Mouse (Mus musculus): ENCODE results near the gene Spaca4. TPM values are rescaled to one million over a fixed set of nuclear protein-coding genes. Genes with fewer than 3 reads are reported as not detected.

The Spaca4 gene
- polyA plus RNA-seq, 1 experiment from 2014 or later = not detected

DNA sequence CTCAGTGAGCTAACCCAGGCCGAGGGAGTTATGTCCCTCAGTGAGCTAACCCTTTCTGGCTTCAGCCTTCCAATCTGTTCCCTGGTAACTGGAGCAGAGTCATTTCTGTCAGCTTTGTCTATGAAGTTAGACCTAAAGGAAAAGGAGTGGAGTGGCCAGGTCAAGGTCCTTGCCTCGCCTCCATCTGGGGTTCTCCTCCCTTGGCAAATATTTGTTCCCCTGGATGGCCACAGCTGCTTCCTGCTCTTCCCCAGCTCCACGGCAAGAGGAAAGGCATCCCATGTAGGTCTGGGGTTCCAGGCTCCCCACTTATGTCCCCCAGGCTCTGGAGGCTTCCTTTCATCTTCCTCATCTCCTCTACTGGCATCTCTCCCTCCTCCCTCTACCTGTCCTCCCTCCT, 2.0 kb upstream of the Spaca4 start:
- H3K36me3 ChIP-seq (ENCODE audit: control insufficient read depth, insufficient read depth, low read length) = peaks cover 33% of the 10 kb centered on the region
- H3K4me2 ChIP-seq (ENCODE audit: low read length) = no peak overlapping the region
- H3K9ac ChIP-seq (ENCODE audit: low read length) = no peak overlapping the region
- no peak overlapping the region for H3K4me3 ChIP-seq (ENCODE audit: control insufficient read depth in 1 of 2, insufficient read depth in 1 of 2, low read depth in 1 of 2, low read length in 2 of 2)
- H3K9me3 ChIP-seq (ENCODE audit: control insufficient read depth, low read length) = no peaks in the 10 kb centered on the region
- no peak for ATAC-seq (ENCODE audit: insufficient number of reproducible peaks, insufficient read depth, low FRiP score, low read depth)
- H3K4me1 ChIP-seq (ENCODE audit: control insufficient read depth in 2 of 2, insufficient read depth in 2 of 2, low read length in 2 of 2) = peaks cover 6 to 9% of the 10 kb centered on the region in 2 experiments; a peak in 1 of 4 replicates
- H3K27me3 ChIP-seq (ENCODE audit: control insufficient read depth, insufficient read depth, low read length) = no peaks in the 10 kb centered on the region
- no peak overlapping the region for H3K27ac ChIP-seq (replicated peaks in 1 of 2; ENCODE audit: control insufficient read depth in 1 of 2, insufficient read depth in 1 of 2, low read depth in 2 of 2, low read length in 2 of 2)
- 76% methylated on average over 3 of the region's 3 CpGs for whole genome bisulfite sequencing

DNA sequence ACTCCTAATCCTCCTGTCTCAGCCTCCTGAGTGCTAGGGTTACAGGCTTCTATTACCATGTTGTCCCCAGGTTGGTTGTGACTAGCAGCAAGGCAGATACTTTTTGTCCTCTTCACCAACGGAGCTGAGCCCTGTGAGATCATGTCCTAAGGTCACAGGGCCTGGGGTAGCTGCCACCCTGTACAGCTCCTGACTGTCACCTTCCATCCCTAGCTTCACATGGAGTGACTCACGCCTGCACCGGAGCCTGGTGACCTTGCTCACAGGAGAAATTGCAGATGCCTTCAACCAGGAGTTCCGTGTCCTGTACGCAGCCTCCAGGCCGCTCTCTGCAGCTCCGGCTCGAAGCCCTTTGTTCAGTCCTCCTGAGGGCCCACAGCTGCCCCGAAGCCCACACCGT, 806 bp upstream of the Spaca4 start:
- Histone ChIP-seq H3K9me3 (ENCODE audit: control insufficient read depth, low read length) (no peaks in the 10 kb centered on the region), H3K4me3 (ENCODE audit: control insufficient read depth in 1 of 2, insufficient read depth in 1 of 2, low read depth in 1 of 2, low read length in 2 of 2) (no peak overlapping the region), H3K36me3 (ENCODE audit: control insufficient read depth, insufficient read depth, low read length) (peaks cover 44% of the 10 kb centered on the region), H3K4me2 (ENCODE audit: low read length) (no peak overlapping the region), H3K27me3 (ENCODE audit: control insufficient read depth, insufficient read depth, low read length) (no peaks in the 10 kb centered on the region), H3K27ac (replicated peaks in 1 of 2; ENCODE audit: control insufficient read depth in 1 of 2, insufficient read depth in 1 of 2, low read depth in 2 of 2, low read length in 2 of 2) (no peak overlapping the region), H3K4me1 (ENCODE audit: control insufficient read depth in 2 of 2, insufficient read depth in 2 of 2, low read length in 2 of 2) (peaks cover 6 to 9% of the 10 kb centered on the region in 2 experiments; a peak in 1 of 4 replicates), H3K9ac (ENCODE audit: low read length) (no peak overlapping the region)
- no peak for ATAC-seq (ENCODE audit: insufficient number of reproducible peaks, insufficient read depth, low FRiP score, low read depth)
- 83% methylated on average over 10 of the region's 10 CpGs for WGBS

DNA sequence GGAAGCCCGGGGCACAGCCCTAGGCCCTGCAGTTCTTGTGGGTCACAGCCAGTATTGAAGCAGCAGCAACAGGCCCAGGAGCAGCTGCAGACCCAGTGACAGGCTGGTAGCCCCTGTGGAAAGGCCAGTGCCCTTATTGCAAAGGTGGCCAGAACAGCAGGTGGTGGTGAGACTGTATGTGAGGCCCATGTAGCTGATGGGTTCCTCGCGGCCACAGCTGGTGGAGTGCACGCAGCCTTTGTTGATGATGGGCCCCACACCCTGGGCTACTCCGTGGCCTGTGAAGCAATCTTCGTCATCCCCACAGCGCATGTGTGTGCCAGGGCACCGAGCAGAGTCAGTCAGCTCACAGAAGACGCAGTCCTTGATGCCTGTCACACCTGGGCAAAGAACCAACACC, 462 bp downstream of the Spaca4 start:
- H3K27ac ChIP-seq (replicated peaks in 1 of 2; ENCODE audit: control insufficient read depth in 1 of 2, insufficient read depth in 1 of 2, low read depth in 2 of 2, low read length in 2 of 2) = no peak overlapping the region
- ATAC-seq (ENCODE audit: insufficient number of reproducible peaks, insufficient read depth, low FRiP score, low read depth) = no peak
- no peak overlapping the region for H3K4me2 ChIP-seq (ENCODE audit: low read length)
- no peaks in the 10 kb centered on the region for H3K9me3 ChIP-seq (ENCODE audit: control insufficient read depth, low read length)
- no peak overlapping the region for H3K4me3 ChIP-seq (ENCODE audit: control insufficient read depth in 1 of 2, insufficient read depth in 1 of 2, low read depth in 1 of 2, low read length in 2 of 2)
- H3K27me3 ChIP-seq (ENCODE audit: control insufficient read depth, insufficient read depth, low read length) = no peaks in the 10 kb centered on the region
- 86% methylated on average over 9 of the region's 9 CpGs for WGBS
- H3K9ac ChIP-seq (ENCODE audit: low read length) = no peak overlapping the region
- no peaks in the 10 kb centered on the region; a peak in 1 of 4 replicates for H3K4me1 ChIP-seq (ENCODE audit: control insufficient read depth in 2 of 2, insufficient read depth in 2 of 2, low read length in 2 of 2)
- peaks cover 57% of the 10 kb centered on the region for H3K36me3 ChIP-seq (ENCODE audit: control insufficient read depth, insufficient read depth, low read length)

DNA sequence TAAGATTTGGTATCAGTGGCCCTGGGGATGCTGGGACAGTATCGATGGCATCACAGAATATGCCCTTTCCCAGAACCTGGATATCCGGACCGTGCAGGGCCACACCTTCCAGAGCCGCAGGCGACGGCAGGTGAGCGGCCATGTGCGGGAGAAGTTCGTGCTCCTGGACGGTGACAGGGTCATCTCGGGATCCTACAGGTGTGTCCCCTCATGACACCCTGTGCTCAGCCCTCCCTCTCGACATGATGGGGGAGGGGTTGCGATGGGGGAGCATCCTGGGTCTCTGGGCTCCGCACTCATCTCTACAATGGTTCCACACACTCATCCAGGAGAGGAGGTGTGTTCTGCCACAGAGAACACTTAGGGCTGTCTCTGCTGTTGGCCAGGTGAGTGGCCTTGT, 1.8 kb downstream of the Spaca4 start:
- peaks cover under 1 to 13% of the 10 kb centered on the region in 2 experiments for H3K4me1 ChIP-seq (ENCODE audit: control insufficient read depth in 2 of 2, insufficient read depth in 2 of 2, low read length in 2 of 2)
- H3K9me3 ChIP-seq (ENCODE audit: control insufficient read depth, low read length) = no peaks in the 10 kb centered on the region
- no peak overlapping the region for H3K4me3 ChIP-seq (ENCODE audit: control insufficient read depth in 1 of 2, insufficient read depth in 1 of 2, low read depth in 1 of 2, low read length in 2 of 2)
- H3K27me3 ChIP-seq (ENCODE audit: control insufficient read depth, insufficient read depth, low read length) = no peaks in the 10 kb centered on the region
- no peak for ATAC-seq (ENCODE audit: insufficient number of reproducible peaks, insufficient read depth, low FRiP score, low read depth)
- WGBS = 93% methylated on average over 14 of the region's 14 CpGs
- H3K36me3 ChIP-seq (ENCODE audit: control insufficient read depth, insufficient read depth, low read length) = peaks cover 70% of the 10 kb centered on the region
- H3K27ac ChIP-seq (replicated peaks in 1 of 2; ENCODE audit: control insufficient read depth in 1 of 2, insufficient read depth in 1 of 2, low read depth in 2 of 2, low read length in 2 of 2) = no peak overlapping the region
- no peak overlapping the region for H3K4me2 ChIP-seq (ENCODE audit: low read length)
- H3K9ac ChIP-seq (ENCODE audit: low read length) = no peak overlapping the region

DNA sequence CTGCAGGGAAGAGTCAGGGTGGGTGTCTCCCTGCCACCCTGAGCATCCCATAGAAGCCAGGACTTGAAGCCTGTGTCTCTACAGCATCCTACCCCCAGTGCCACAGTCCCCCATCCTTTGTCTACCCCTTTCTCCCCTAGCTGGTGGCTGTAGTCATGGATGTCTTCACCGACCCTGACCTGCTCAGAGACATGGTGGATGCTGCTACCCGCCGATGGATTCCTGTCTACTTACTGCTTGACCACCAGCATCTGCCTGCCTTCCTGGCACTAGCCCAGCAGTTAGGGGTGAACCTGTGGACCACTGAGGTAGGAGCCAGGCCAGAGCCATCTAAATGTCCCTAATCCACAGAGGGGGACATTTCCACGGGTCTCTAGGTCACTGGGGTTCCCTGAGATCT, 2.3 kb downstream of the Spaca4 start:
- peaks cover 70% of the 10 kb centered on the region for H3K36me3 ChIP-seq (ENCODE audit: control insufficient read depth, insufficient read depth, low read length)
- no peak for ATAC-seq (ENCODE audit: insufficient number of reproducible peaks, insufficient read depth, low FRiP score, low read depth)
- WGBS = 87% methylated on average over 4 of the region's 4 CpGs

GRCm38 (mm10) chr7:45722348-45722713, 3.3 kb downstream of the Spaca4 start:
- H3K4me3 ChIP-seq (ENCODE audit: control insufficient read depth in 1 of 2, insufficient read depth in 1 of 2, low read depth in 1 of 2, low read length in 2 of 2) = no peak overlapping the region
- WGBS = 75% methylated on average over 13 of the region's 13 CpGs
- no peak for ATAC-seq (ENCODE audit: insufficient number of reproducible peaks, insufficient read depth, low FRiP score, low read depth)
- no peaks in the 10 kb centered on the region for H3K9me3 ChIP-seq (ENCODE audit: control insufficient read depth, low read length)
- H3K36me3 ChIP-seq (ENCODE audit: control insufficient read depth, insufficient read depth, low read length) = peaks cover 70% of the 10 kb centered on the region
- H3K27me3 ChIP-seq (ENCODE audit: control insufficient read depth, insufficient read depth, low read length) = no peaks in the 10 kb centered on the region
- no peak overlapping the region for H3K27ac ChIP-seq (replicated peaks in 1 of 2; ENCODE audit: control insufficient read depth in 1 of 2, insufficient read depth in 1 of 2, low read depth in 2 of 2, low read length in 2 of 2)
- no peak overlapping the region for H3K4me2 ChIP-seq (ENCODE audit: low read length)
- H3K9ac ChIP-seq (ENCODE audit: low read length) = no peak overlapping the region
- H3K4me1 ChIP-seq (ENCODE audit: control insufficient read depth in 2 of 2, insufficient read depth in 2 of 2, low read length in 2 of 2) = peaks cover 2 to 15% of the 10 kb centered on the region in 2 experiments

More for the DNA sequence above, 2.3 kb downstream of the Spaca4 start:
- Histone ChIP-seq H3K4me1 (ENCODE audit: control insufficient read depth in 2 of 2, insufficient read depth in 2 of 2, low read length in 2 of 2) (peaks cover 2 to 15% of the 10 kb centered on the region in 2 experiments), H3K4me2 (ENCODE audit: low read length) (no peak overlapping the region), H3K27me3 (ENCODE audit: control insufficient read depth, insufficient read depth, low read length) (no peaks in the 10 kb centered on the region), H3K9me3 (ENCODE audit: control insufficient read depth, low read length) (no peaks in the 10 kb centered on the region), H3K4me3 (ENCODE audit: control insufficient read depth in 1 of 2, insufficient read depth in 1 of 2, low read depth in 1 of 2, low read length in 2 of 2) (no peak overlapping the region), H3K27ac (replicated peaks in 1 of 2; ENCODE audit: control insufficient read depth in 1 of 2, insufficient read depth in 1 of 2, low read depth in 2 of 2, low read length in 2 of 2) (no peak overlapping the region), H3K9ac (ENCODE audit: low read length) (no peak overlapping the region)

DNA sequence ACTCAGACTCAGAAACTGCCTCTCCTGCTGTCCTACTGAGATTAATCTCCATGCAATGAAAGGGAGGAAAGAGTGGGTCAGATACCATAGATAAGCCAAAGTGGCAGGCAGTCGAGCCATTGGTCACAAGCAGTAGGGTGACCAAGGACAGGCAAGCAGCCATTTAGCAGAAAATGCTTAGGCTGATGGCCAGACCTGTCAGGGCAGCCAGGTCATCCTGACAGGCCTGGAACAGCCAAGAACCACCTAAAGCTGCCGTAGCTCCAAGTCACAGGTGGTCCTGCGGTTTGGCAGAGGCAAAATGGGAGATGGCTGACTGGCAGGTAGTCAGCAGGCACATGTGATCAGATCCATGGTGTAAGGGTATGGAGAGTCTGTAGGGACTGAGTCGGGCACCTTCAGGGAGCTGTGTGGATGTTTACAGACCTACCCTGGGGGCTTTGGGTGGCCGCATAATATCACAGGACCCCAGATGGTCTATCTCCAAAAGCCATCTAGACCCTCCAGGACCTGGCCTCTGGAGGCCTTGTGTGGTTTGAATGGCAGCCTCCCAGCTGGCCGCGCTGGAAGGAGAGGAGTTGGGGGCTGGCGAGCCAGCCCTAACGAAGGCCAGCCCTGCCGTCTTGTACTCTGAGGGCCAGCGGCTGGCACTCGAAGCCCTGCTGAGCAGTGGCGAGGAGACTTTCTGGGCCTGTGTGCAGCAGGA, 3.8 kb downstream of the Spaca4 start:
- Histone ChIP-seq H3K9me3 (ENCODE audit: control insufficient read depth, low read length) (no peaks in the 10 kb centered on the region), H3K9ac (ENCODE audit: low read length) (no peak overlapping the region), H3K4me2 (ENCODE audit: low read length) (no peak overlapping the region), H3K4me1 (ENCODE audit: control insufficient read depth in 2 of 2, insufficient read depth in 2 of 2, low read length in 2 of 2) (peaks cover 2 to 20% of the 10 kb centered on the region in 2 experiments), H3K4me3 (ENCODE audit: control insufficient read depth in 1 of 2, insufficient read depth in 1 of 2, low read depth in 1 of 2, low read length in 2 of 2) (no peak overlapping the region), H3K36me3 (ENCODE audit: control insufficient read depth, insufficient read depth, low read length) (peaks cover 70% of the 10 kb centered on the region), H3K27me3 (ENCODE audit: control insufficient read depth, insufficient read depth, low read length) (no peaks in the 10 kb centered on the region), H3K27ac (replicated peaks in 1 of 2; ENCODE audit: control insufficient read depth in 1 of 2, insufficient read depth in 1 of 2, low read depth in 2 of 2, low read length in 2 of 2) (no peak overlapping the region)
- whole genome bisulfite sequencing = 60% methylated on average over 13 of the region's 13 CpGs
- no peak for ATAC-seq (ENCODE audit: insufficient number of reproducible peaks, insufficient read depth, low FRiP score, low read depth)

DNA sequence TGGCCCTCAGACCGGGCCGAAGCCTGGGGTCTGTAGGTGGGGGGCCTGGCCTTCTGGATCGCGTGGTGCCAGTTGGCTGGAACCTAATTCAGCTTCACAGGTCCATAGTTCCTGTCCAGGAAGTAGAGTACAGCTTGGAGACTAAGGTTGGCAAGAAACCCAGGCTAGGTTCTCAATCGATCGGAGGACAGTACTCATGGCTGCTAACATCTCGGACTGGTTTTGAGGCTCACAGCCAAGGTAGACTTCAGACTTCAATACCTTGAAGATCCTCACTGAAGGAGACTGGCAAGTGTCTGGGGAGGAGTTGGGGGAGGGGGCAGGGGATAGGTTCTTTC, 4.4 kb downstream of the Spaca4 start:
- Histone ChIP-seq H3K9me3 (ENCODE audit: control insufficient read depth, low read length) (no peaks in the 10 kb centered on the region), H3K4me1 (ENCODE audit: control insufficient read depth in 2 of 2, insufficient read depth in 2 of 2, low read length in 2 of 2) (peaks cover 5 to 26% of the 10 kb centered on the region in 2 experiments), H3K27me3 (ENCODE audit: control insufficient read depth, insufficient read depth, low read length) (no peaks in the 10 kb centered on the region), H3K4me3 (ENCODE audit: control insufficient read depth in 1 of 2, insufficient read depth in 1 of 2, low read depth in 1 of 2, low read length in 2 of 2) (no peak overlapping the region), H3K27ac (replicated peaks in 1 of 2; ENCODE audit: control insufficient read depth in 1 of 2, insufficient read depth in 1 of 2, low read depth in 2 of 2, low read length in 2 of 2) (no peak overlapping the region), H3K36me3 (ENCODE audit: control insufficient read depth, insufficient read depth, low read length) (peaks cover 70% of the 10 kb centered on the region), H3K9ac (ENCODE audit: low read length) (no peak overlapping the region), H3K4me2 (ENCODE audit: low read length) (no peak overlapping the region)
- no peak for ATAC-seq (ENCODE audit: insufficient number of reproducible peaks, insufficient read depth, low FRiP score, low read depth)
- 85% methylated on average over 7 of the region's 7 CpGs for WGBS
